Mouse (Mus musculus) 3T3-L1 (cell line): ENCODE results near the gene Dgkg.

Experiments
- DNase-seq: peaks from one replicate; pipeline ENCODE4 v3.0.0-alpha.2; 2015; ENCODE audit warnings: low read depth, low spot score

Dgkg gene

GRCm38 (mm10) chr16:22499951-22500350, 157.1 kb downstream of the Dgkg start:
- DNase-seq = no peak

DNA sequence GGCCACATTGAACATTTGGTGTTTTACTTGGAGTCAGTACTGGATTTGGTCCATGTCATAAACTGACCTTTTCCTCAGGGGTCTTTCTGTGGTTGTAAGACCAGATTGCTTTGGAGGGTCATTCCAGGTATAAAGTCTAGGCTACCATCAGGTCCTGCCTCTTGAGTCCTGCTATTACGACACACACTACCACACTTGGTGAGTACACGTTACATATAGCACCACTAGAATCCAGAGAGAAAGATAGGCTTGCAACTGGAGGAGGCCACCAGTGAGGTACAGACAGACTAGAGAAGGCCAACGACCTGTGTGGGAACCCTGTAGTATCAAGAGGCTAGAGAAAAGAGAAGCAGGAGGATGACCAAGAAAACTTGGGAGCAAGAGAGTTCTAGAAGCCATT, 157.6 kb downstream of the Dgkg start:
- no peak for DNase-seq

- no peak for DNase-seq
Observed at GRCm38 (mm10) chr16:22497976-22498375, 159.0 kb downstream of the Dgkg start.

- no peak for DNase-seq
Observed at GRCm38 (mm10) chr16:22495259-22495658, 161.8 kb downstream of the Dgkg start.

GRCm38 (mm10) chr16:22494815-22495214, 162.2 kb downstream of the Dgkg start:
- DNase-seq = no peak

DNA sequence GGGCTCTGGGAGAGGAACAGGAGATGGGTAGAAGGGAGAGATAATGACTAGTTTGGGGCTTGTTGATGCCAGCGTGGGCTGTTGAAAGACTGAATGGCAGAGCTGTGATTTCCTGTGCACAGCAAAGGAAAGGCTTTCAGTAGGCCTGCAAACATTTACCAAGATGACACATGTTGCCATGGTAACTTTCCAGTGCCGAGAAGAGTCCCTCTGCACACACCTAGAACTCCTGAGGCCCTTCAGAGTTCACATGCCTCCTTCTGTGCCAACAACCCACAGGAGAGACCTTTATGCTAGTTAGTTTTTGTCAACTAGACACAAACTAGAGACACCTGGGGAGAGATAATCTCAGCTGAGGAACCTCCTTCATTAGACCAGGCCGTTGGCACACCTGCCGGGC, 163.6 kb downstream of the Dgkg start:
- DNase-seq = no peak

DNA sequence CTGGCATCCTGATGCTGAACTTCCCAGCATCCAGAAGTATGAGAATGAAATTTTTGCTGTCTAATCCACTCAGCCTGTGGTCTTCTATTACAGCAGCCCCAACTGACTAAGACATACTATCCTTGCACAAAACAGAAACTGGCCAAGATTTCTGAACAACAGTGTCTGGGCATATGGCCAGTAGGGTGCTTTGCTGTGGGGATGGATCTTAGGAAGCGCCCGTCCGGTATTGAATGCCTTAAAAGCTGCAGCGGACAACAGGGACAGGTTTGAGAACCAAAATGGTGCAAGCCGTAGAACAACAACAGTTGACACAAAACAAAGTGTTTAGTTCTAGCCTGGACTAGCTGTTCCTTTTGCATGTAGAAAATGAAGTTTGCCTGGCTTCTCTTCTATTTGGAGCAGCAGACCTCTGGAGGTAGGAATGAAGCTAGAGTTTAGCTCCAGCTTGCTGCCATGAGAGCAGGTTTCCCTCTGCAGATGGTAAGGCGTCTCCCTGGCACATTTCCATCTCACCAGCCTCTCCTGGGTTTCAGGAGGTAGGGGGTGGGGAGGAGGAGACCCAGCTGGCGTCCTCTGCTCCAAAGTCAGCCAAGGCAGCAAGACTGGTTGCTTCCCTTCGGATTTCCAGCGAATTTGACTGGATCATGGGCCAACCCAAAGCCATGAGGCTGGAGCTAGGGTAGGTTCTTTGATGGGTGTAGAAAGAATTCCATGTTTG, 165.4 kb downstream of the Dgkg start:
- DNase-seq = no peak

DNA sequence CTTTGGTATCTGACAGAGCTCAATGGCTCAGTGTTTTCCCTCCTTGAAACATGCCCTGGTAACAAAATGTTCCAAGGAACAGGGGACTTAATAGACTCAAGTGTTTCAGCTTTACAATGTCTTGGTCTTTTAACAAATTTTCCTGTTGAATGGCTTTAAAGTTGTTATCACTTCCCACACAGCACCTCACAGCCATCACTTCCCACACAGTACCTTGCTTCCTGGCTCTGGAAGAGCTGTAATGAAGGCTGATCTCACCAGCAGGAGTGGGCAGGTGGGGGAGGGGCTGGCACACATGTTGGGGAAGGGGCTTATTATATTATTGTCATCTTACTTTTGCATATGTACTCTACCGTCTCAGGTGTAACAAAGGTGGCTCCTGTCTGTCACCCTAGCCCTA, 173.1 kb downstream of the Dgkg start:
- DNase-seq = no peak

DNA sequence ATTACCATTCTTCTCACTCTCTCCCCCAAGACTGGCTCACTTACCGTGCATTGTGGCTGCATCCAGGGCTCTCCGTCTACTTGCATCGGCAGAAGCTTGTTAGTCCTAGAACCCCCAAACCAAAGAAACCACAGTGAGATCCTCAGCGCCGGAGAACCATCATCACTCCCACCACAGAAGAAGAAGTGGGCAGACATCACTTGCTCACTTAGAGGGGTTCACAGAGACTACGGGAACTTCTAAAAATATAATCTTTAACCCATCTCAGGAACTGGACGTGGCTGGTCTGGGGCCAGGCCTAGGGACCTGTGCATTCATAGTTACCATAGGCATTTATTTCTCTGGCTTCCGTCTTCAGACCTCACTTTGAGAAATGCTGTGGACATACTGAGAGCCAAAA, 177.7 kb downstream of the Dgkg start:
- no peak for DNase-seq

DNA sequence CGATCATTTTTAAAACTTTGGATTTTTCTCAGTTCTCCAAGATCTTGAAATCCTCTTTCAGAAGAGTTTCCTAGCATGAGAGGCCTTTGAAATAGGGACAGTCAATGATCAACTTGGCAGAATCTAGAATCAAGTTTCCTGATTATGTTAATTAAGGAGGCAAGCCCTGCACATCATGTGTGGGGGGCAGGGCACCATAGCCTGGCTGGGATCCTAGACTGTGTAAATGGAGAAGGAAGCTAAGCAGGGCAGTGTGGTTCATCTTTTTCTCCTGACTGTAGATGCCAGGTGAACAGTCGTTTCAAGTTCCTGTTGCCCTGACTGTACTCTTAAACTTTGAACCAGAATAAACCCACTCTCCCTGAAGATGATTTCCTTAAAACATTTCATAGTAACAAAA, 185.3 kb downstream of the Dgkg start:
- no peak for DNase-seq

GRCm38 (mm10) chr16:22469385-22469784, 187.6 kb downstream of the Dgkg start:
- DNase-seq = no peak

- DNase-seq = no peak
Observed at GRCm38 (mm10) chr16:22467111-22467510, 189.9 kb downstream of the Dgkg start.

- DNase-seq = no peak
Observed at GRCm38 (mm10) chr16:22466381-22466780, 190.6 kb downstream of the Dgkg start.

- DNase-seq = no peak
Observed at GRCm38 (mm10) chr16:22462220-22462619, 194.8 kb downstream of the Dgkg start.

GRCm38 (mm10) chr16:22461728-22462127, 195.3 kb downstream of the Dgkg start:
- DNase-seq = no peak

GRCm38 (mm10) chr16:22460960-22461359, 196.1 kb downstream of the Dgkg start:
- DNase-seq = no peak

DNA sequence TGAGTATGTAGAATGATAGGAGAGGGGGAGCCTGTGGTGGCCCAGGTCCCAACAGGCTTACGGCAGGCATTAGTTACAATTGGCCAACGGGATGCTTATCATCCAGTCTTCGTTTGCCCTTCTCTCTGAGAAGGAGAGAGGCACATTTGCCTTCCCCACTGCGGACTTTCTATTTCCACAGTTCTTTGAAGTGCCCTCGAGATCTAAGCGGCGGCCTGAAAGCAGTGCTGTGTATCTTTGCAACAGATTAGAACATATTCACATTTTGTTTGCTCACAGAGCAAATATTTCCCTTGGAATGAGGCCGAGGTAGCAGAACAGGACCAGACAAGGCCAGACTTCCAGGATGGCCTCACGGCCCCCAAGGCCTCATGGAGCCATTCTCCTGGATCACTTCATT, 204.9 kb downstream of the Dgkg start:
- DNase-seq = no peak

DNA sequence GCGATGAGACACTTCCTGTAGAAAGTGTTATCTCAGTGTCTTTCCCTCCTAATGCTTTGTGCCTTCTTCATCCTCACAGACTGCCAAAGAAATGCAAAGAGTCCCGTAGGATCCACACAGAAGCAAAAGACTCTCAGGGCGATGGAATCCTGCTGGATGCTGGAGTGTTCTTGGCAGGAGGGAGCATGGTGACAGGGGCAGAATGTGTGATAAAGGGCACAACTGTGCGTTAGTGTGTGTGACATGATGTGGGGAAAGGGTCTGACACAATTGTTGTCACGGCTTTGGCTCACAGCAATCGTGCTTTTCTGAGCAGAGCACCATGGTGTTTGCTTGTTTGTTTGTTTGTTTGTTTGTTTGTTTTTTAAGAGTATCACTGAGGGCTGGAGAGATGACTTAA, 208.9 kb downstream of the Dgkg start:
- DNase-seq = no peak

- DNase-seq = no peak
Observed at GRCm38 (mm10) chr16:22444786-22445185, 212.2 kb downstream of the Dgkg start.

DNA sequence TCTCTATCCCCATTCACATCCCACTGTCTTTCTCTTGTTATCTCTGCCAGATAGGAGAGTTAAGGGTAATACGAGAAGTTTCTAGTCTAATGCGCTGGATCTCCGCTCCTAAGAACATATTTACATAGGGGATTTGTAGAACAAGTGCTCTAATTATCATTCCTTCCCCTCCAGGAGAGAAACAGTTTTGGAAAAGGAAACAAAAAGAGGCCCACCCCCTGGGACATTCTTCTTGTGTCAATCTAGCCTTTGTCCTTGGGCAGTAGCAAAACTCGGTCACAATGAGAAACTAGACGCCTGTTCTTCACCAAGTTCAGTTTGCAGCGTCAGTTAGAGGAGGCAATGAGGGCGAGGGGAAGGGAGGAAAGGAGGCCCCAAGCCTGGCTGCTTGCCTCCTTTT, 214.8 kb downstream of the Dgkg start:
- no peak for DNase-seq

GRCm38 (mm10) chr16:22441317-22441716, 215.7 kb downstream of the Dgkg start:
- no peak for DNase-seq

- DNase-seq = peak; percentile 69
Observed at GRCm38 (mm10) chr16:22440269-22440668, 216.8 kb downstream of the Dgkg start.

- peak; percentile 100 for DNase-seq
Observed at GRCm38 (mm10) chr16:22439499-22440177, 217.4 kb downstream of the Dgkg start, which contains the start of gene Etv5. Etv5 (minus strand) TSS chr16:22439719.
